Mouse (Mus musculus) neural tube, embryonic 14.5 days (tissue): ENCODE measurements around the gene Mmp11. TPM values are rescaled to one million over a fixed set of nuclear protein-coding genes. Genes with fewer than 3 reads are reported as not detected.

Experiments
- ATAC-seq: fragments of 200-750 bp; cut with Nextera tagmentation; 2 replicates; pipeline ENCODE4 v1.8.0; 2017; ENCODE audit warnings: low read depth, mild to moderate bottlenecking, moderate TSS enrichment, moderate library complexity
- H3K27ac ChIP-seq: fragments of 300-500 bp; sonication (generic); 2 replicates; pipeline ENCODE4 v1.5.1; 2014; ENCODE audit warnings: low read depth, mild to moderate bottlenecking, control low read depth, low read length, moderate library complexity, mixed read lengths
- H3K27me3 ChIP-seq: fragments of 300-500 bp; sonication (generic); 2 replicates; pipeline ENCODE4 v1.6.1; 2014; ENCODE audit warnings: low read length; ENCODE audit not compliant: control insufficient read depth, insufficient read depth
- H3K36me3 ChIP-seq: fragments of 300-500 bp; sonication (generic); 2 replicates; pipeline ENCODE4 v1.6.1; 2014; ENCODE audit warnings: low read length, mixed read lengths; ENCODE audit not compliant: control insufficient read depth, insufficient read depth
- H3K4me1 ChIP-seq: fragments of 300-500 bp; sonication (generic); 2 replicates; pipeline ENCODE4 v1.6.1; 2014; ENCODE audit warnings: low read length; ENCODE audit not compliant: control insufficient read depth, insufficient read depth
- H3K4me2 ChIP-seq: fragments of 300-500 bp; sonication (generic); 2 replicates; pipeline ENCODE4 v1.6.1; 2014; ENCODE audit warnings: mild to moderate bottlenecking, low read depth, low read length, control low read depth
- H3K4me3 ChIP-seq: fragments of 300-500 bp; sonication (generic); 2 replicates; pipeline ENCODE4 v1.5.1; 2014; ENCODE audit warnings: low read depth, low read length, control low read depth, mixed read lengths
- H3K9ac ChIP-seq: fragments of 300-500 bp; sonication (generic); replicated peaks from 2 replicates; pipeline ENCODE4 v1.6.1; 2014; ENCODE audit warnings: low read depth, mild to moderate bottlenecking, control low read depth, low read length, mixed read lengths
- H3K9me3 ChIP-seq: fragments of 300-500 bp; sonication (generic); 2 replicates; pipeline ENCODE4 v1.6.1; 2016; ENCODE audit warnings: low read length; ENCODE audit not compliant: control insufficient read depth
- WGBS: fragments of 180-500 bp; shearing (Covaris S2); extraction: QIAGEN DNeasy Blood & Tissue Kit; methylation state at CpG from one replicate; pipeline ENCODE4 v1.1.7; 2014; 5-methylcytosine and 5-hydroxymethylcytosine counted together
- polyA plus RNA-seq: library from polyadenylated mRNA; unstranded; fragments of >200 nt; fragmentation: Nextera tagmentation; extraction: Ambion mirVana; gene quantifications from 2 replicates; pipeline ENCODE4 v1.2.1, GENCODE M21; 2014

The Mmp11 gene
- polyA plus RNA-seq, 1 experiment from 2014 or later, result 15.3 TPM

GRCm38 (mm10) chr10:75880771-75881577 is 55.3 kb downstream of the Mmp11 start:
- no peaks in the 10 kb centered on the region for H3K27me3 ChIP-seq
- no peak overlapping the region for H3K9ac ChIP-seq
- H3K9me3 ChIP-seq, result no peaks in the 10 kb centered on the region
- no peaks in the 10 kb centered on the region for H3K4me1 ChIP-seq
- H3K36me3 ChIP-seq, result no peaks in the 10 kb centered on the region
- no peak overlapping the region for H3K27ac ChIP-seq
- ATAC-seq, result no peak
- WGBS, result 60% methylated on average over 6 of the region's 6 CpGs
- no peak overlapping the region for H3K4me3 ChIP-seq
- H3K4me2 ChIP-seq, result no peak overlapping the region

DNA sequence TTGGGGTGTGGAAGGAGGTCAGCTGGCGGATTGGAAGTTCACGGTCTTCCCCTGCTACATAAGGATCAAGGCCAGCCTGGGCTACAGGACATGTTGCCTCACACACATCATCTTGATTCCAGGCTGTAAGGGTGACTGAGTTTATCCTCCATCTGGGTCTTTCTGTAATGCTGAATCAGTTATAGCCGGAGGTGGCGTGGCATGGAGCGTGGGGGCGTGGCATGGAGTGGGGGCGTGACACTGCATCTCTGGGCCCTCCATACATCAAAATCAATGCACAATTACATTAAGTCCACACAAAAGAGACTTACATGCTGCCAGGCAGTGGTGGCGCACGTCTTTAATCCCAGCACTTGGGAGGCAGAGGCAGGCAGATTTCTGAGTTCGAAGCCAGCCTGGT is 55.9 kb downstream of the Mmp11 start:
- no peaks in the 10 kb centered on the region for H3K9me3 ChIP-seq
- no peak overlapping the region for H3K4me3 ChIP-seq
- no peak overlapping the region for H3K4me2 ChIP-seq
- no peaks in the 10 kb centered on the region for H3K36me3 ChIP-seq
- H3K27ac ChIP-seq, result no peak overlapping the region
- no peak overlapping the region for H3K9ac ChIP-seq
- no peaks in the 10 kb centered on the region for H3K27me3 ChIP-seq
- H3K4me1 ChIP-seq, result no peaks in the 10 kb centered on the region
- WGBS, result 93% methylated on average over 10 of the region's 10 CpGs
- no peak for ATAC-seq

- Histone ChIP-seq H3K36me3 (no peaks in the 10 kb centered on the region), H3K4me1 (no peaks in the 10 kb centered on the region), H3K27me3 (no peaks in the 10 kb centered on the region), H3K4me3 (no peak overlapping the region), H3K4me2 (no peak overlapping the region), H3K9me3 (no peaks in the 10 kb centered on the region), H3K9ac (no peak overlapping the region), H3K27ac (no peak overlapping the region)
- WGBS, result 86% methylated on average over 3 of the region's 3 CpGs
- ATAC-seq, result no peak
Measured at GRCm38 (mm10) chr10:75878836-75879235, 57.5 kb downstream of the Mmp11 start.

GRCm38 (mm10) chr10:75873543-75874170 is 62.6 kb downstream of the Mmp11 start:
- Histone ChIP-seq H3K27me3 (no peaks in the 10 kb centered on the region), H3K4me1 (peaks cover 10% of the 10 kb centered on the region), H3K27ac (peak overlapping the region; percentile 86), H3K4me2 (peak overlapping the region; percentile 61), H3K9ac (peak overlapping the region; percentile 17; the same call in 1 of the 2 replicates), H3K36me3 (no peaks in the 10 kb centered on the region), H3K9me3 (no peaks in the 10 kb centered on the region), H3K4me3 (peak overlapping the region; percentile 16; the same call in 1 of the 2 replicates)
- WGBS, result 18% methylated on average over 10 of the region's 10 CpGs
- ATAC-seq, result no peak; the same call in 1 of the 2 replicates

Other genes starting within 250 kb of the Mmp11 start
- gene Cabin1, start 172.2 kb downstream of the Mmp11 start, polyA plus RNA-seq, result 34.2 and 39.9 TPM in 2 replicates
- gene Ddt, start 163.1 kb downstream of the Mmp11 start, polyA plus RNA-seq, result 102 and 104 TPM in 2 replicates
- gene Gm20441, start 155.5 kb downstream of the Mmp11 start, polyA plus RNA-seq, result not detected in 2 replicates
- 0.94 TPM in 1 of 2 replicates, not detected in the other for gene Gstt3, start 155.1 kb downstream of the Mmp11 start, polyA plus RNA-seq
- gene Gstt1, start 137.9 kb downstream of the Mmp11 start, polyA plus RNA-seq, result 8.8 and 11.2 TPM in 2 replicates
- not detected in 2 replicates for gene Gstt4, start 114.0 kb downstream of the Mmp11 start, polyA plus RNA-seq
- 4.3 and 7.5 TPM in 2 replicates for gene Gstt2, start 99.1 kb downstream of the Mmp11 start, polyA plus RNA-seq
- gene Mif, start 76.3 kb downstream of the Mmp11 start, polyA plus RNA-seq, result 1,682 and 1,948 TPM in 2 replicates
- gene Derl3, start 43.1 kb downstream of the Mmp11 start, polyA plus RNA-seq, result 1.9 and 2.0 TPM in 2 replicates
- gene Smarcb1, start 14.9 kb downstream of the Mmp11 start, polyA plus RNA-seq, result 245 and 254 TPM in 2 replicates
- gene Chchd10, start 3.4 kb downstream of the Mmp11 start, polyA plus RNA-seq, result 108 and 158 TPM in 2 replicates
- 2.4 and 3.0 TPM in 2 replicates for gene Gm867, start 4.2 kb upstream of the Mmp11 start, polyA plus RNA-seq
- gene Vpreb3, start 6.6 kb upstream of the Mmp11 start, polyA plus RNA-seq, result 1.2 and 1.3 TPM in 2 replicates
- gene Gm5134, start 18.0 kb upstream of the Mmp11 start, polyA plus RNA-seq, result 0.17 TPM in 1 of 2 replicates, not detected in the other
- 14.6 and 16.4 TPM in 2 replicates for gene Zfp280b, start 96.2 kb upstream of the Mmp11 start, polyA plus RNA-seq
- gene Slc5a4b, start 174.5 kb upstream of the Mmp11 start, polyA plus RNA-seq, result 0.08 TPM in 1 of 2 replicates, not detected in the other
- gene Slc5a4a, start 211.0 kb upstream of the Mmp11 start, polyA plus RNA-seq, result 0.09 TPM in 1 of 2 replicates, not detected in the other